Mouse (Mus musculus) v-Abl transformed pro-B cells (cell line): Measurements from ENCODE around the gene Tas2r115.
"Not testable (repeated sequence)": the region's sequence is repeated elsewhere in the genome, so short reads cannot be mapped to it uniquely, and the experiment has no call there.

Source experiments
- in situ Hi-C, 2 experiments: fragments of 400-800 bp; cut with MboI; formaldehyde crosslinking; loops; one replicate each; pipeline ENCODE4 v1.15.1; 2025; ENCODE audit not compliant: unreplicated experiment in 2 of 2

Tas2r115 gene

GRCm38 (mm10) chr6:132737935-132738334, at the start of gene Tas2r115:
TSS of gene Tas2r115 (minus strand) at chr6:132738035.
- in situ Hi-C loops, result no loop called here

- in situ Hi-C loops, result loop anchor here in 1 of 2 experiments (10.0 kb wide), 1 partner anchor 87 kb away; the partner anchor contains the start of gene Tas2r110
Observed at GRCm38 (mm10) chr6:132778062-132778461, 40.2 kb upstream of the Tas2r115 start, which contains the start of gene Tas2r136. TSS of gene Tas2r136 (minus strand) at chr6:132778162.

GRCm38 (mm10) chr6:132761831-132762230, 24.0 kb upstream of the Tas2r115 start, which contains the start of gene Tas2r102:
TSS of gene Tas2r102 (plus strand) at chr6:132762131.
- in situ Hi-C loops, result no loop called here

- in situ Hi-C loops, result no loop called here
Observed at GRCm38 (mm10) chr6:132754430-132754829, 16.6 kb upstream of the Tas2r115 start, which contains the start of gene Tas2r124. TSS of gene Tas2r124 (plus strand) at chr6:132754730.

- in situ Hi-C loops, result no loop called here
Observed at GRCm38 (mm10) chr6:132750206-132750605, 12.4 kb upstream of the Tas2r115 start.

- in situ Hi-C loops, result no loop called here
Observed at GRCm38 (mm10) chr6:132711828-132712227, 26.0 kb downstream of the Tas2r115 start, which contains the start of gene Tas2r122. TSS of gene Tas2r122 (minus strand) at chr6:132711928.

- in situ Hi-C loops, result no loop called here
Observed at GRCm38 (mm10) chr6:132700907-132701306, 36.9 kb downstream of the Tas2r115 start, which contains the start of gene Tas2r121. TSS of gene Tas2r121 (minus strand) at chr6:132701007.

- in situ Hi-C loops, result not testable (repeated sequence)
Observed at GRCm38 (mm10) chr6:132691596-132691995, 46.2 kb downstream of the Tas2r115 start.
